ENCODE assay signal across 15 mouse cellular contexts in the genomic region with DNA sequence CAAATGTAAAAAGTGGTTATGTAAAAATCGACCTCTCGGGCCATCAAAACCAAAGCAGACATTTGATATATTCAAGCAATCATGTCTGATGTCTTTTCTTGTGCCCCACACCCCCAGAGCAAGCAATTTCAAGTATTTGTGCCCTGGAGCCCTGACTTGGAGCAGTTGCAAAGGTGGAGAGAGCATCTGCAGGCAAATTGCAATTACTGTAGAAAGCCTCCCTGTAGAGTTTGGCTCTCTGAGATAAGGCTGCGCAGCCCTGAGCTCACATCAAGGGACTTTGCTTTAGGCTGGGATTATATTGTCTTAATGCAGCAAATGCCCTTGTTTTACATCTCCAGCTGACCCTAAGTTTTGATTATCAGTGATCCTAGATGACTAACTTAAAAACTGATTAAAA.
A peak's percentile ranks its signal among the peaks of the same experiment; 100 is the strongest.
DNase-seq lines count a peak whose midpoint lies in the region; ATAC-seq and TF ChIP-seq lines count a peak whose summit lies in the region.
"Had no signal": no experiment of that assay in that cellular context is flagged by ENCODE, and none has a peak within 500 bp of the region (broad histone marks: within the 10 kb centered on the region; RNA-seq: fewer than 3 reads in every experiment).

No protein-coding gene starts in this region.

- no peak for ATAC-seq in forebrain, embryonic 12.5 days (ENCODE audit: low FRiP score)
- no peak for ATAC-seq in intestine, embryonic 14.5 days (replicated peaks; ENCODE audit: low FRiP score, low TSS enrichment, low read depth)
- ATAC-seq in intestine, embryonic 16.5 days, result no peak
- ATAC-seq in midbrain, embryonic 14.5 days (ENCODE audit: low FRiP score, low TSS enrichment), result no peak
- ATAC-seq in midbrain, embryonic 11.5 days (ENCODE audit: low FRiP score), result no peak
- 0 out of 2 replicates have a peak, but pooled peaks have one; percentile 18 for ATAC-seq in forebrain, postnatal 0 days
- no peak for ATAC-seq in hindbrain, embryonic 16.5 days
- ATAC-seq: Patski had no signal

- no peak overlapping the region for H3K4me2 ChIP-seq in forebrain, embryonic 12.5 days
- H3K4me2 ChIP-seq in intestine, embryonic 14.5 days (ENCODE audit: low read length), result no peak overlapping the region
- H3K4me2 ChIP-seq in intestine, embryonic 16.5 days (ENCODE audit: low read depth, low read length), result no peak overlapping the region
- H3K4me2 ChIP-seq in midbrain, embryonic 14.5 days (ENCODE audit: low read length), result no peak overlapping the region
- no peak overlapping the region for H3K4me2 ChIP-seq in midbrain, embryonic 11.5 days
- H3K4me2 ChIP-seq in forebrain, postnatal 0 days (ENCODE audit: low read depth), result no peak overlapping the region
- H3K4me2 ChIP-seq in hindbrain, embryonic 16.5 days (ENCODE audit: low read length), result no peak overlapping the region

- no peaks in the 10 kb centered on the region for H3K27me3 ChIP-seq in forebrain, embryonic 10.5 days (ENCODE audit: poor library complexity, severe bottlenecking)
- no peaks in the 10 kb centered on the region for H3K27me3 ChIP-seq in forebrain, embryonic 12.5 days
- no peaks in the 10 kb centered on the region for H3K27me3 ChIP-seq in intestine, embryonic 14.5 days (replicated peaks; ENCODE audit: control insufficient read depth, insufficient read depth, low read length)
- H3K27me3 ChIP-seq in intestine, embryonic 16.5 days (replicated peaks; ENCODE audit: control insufficient read depth, insufficient read depth, low read length), result no peaks in the 10 kb centered on the region
- H3K27me3 ChIP-seq in midbrain, embryonic 14.5 days (ENCODE audit: control insufficient read depth, insufficient read depth, low read length), result 0 out of 2 replicates have a peak, but pooled peaks cover 3% of the 10 kb centered on the region
- no peaks in the 10 kb centered on the region for H3K27me3 ChIP-seq in midbrain, embryonic 11.5 days (ENCODE audit: control insufficient read depth, insufficient read depth, low read length)
- no peaks in the 10 kb centered on the region for H3K27me3 ChIP-seq in forebrain, postnatal 0 days (ENCODE audit: insufficient read depth, low read length)
- no peaks in the 10 kb centered on the region for H3K27me3 ChIP-seq in hindbrain, embryonic 16.5 days (replicated peaks; ENCODE audit: control insufficient read depth, insufficient read depth, low read length)
- H3K27me3 ChIP-seq: Patski had no signal

- H3K4me1 ChIP-seq in forebrain, embryonic 10.5 days, result peaks cover 30% of the 10 kb centered on the region
- peaks cover 24% of the 10 kb centered on the region for H3K4me1 ChIP-seq in forebrain, embryonic 12.5 days
- H3K4me1 ChIP-seq in intestine, embryonic 14.5 days (replicated peaks; ENCODE audit: control insufficient read depth, insufficient read depth, low read length), result peaks cover 6% of the 10 kb centered on the region
- H3K4me1 ChIP-seq in intestine, embryonic 16.5 days (ENCODE audit: control insufficient read depth, insufficient read depth, low read length), result 0 out of 2 replicates have a peak, but pooled peaks cover 4% of the 10 kb centered on the region
- peaks cover 20% of the 10 kb centered on the region for H3K4me1 ChIP-seq in midbrain, embryonic 14.5 days (ENCODE audit: control insufficient read depth, insufficient read depth, low read length)
- H3K4me1 ChIP-seq in midbrain, embryonic 11.5 days (ENCODE audit: control insufficient read depth, insufficient read depth, low read length), result no peaks in the 10 kb centered on the region
- peaks cover 10% of the 10 kb centered on the region; the same call in 1 of the 2 replicates for H3K4me1 ChIP-seq in forebrain, postnatal 0 days (ENCODE audit: insufficient read depth)
- H3K4me1 ChIP-seq in hindbrain, embryonic 16.5 days (ENCODE audit: control insufficient read depth, insufficient read depth, low read depth, low read length), result no peaks in the 10 kb centered on the region; the same call in 1 of the 2 replicates
- H3K4me1 ChIP-seq: megakaryocyte, embryonic 14.5 days had no signal

- DNase-seq in forebrain, embryonic 10.5 days (ENCODE audit: extremely low spot score, low spot score), result no peak
- DNase-seq in intestine, embryonic 14.5 days (ENCODE audit: low spot score), result no peak
- peak; percentile 66 for DNase-seq in midbrain, embryonic 14.5 days
- DNase-seq in midbrain, embryonic 11.5 days (ENCODE audit: low spot score, missing footprints), result no peak
- no peak for DNase-seq in forebrain, postnatal 0 days
- DNase-seq: cerebellum, adult 2 months; lung, adult 2 months; lung, postnatal 14 days had no signal

- H3K9me3 ChIP-seq in forebrain, embryonic 10.5 days, result no peaks in the 10 kb centered on the region
- H3K9me3 ChIP-seq in forebrain, embryonic 12.5 days, result no peaks in the 10 kb centered on the region
- no peaks in the 10 kb centered on the region for H3K9me3 ChIP-seq in intestine, embryonic 14.5 days (ENCODE audit: control insufficient read depth, low read length)
- no peaks in the 10 kb centered on the region for H3K9me3 ChIP-seq in intestine, embryonic 16.5 days (ENCODE audit: control insufficient read depth, low read length)
- H3K9me3 ChIP-seq in midbrain, embryonic 14.5 days (ENCODE audit: control insufficient read depth, low read length), result no peaks in the 10 kb centered on the region
- H3K9me3 ChIP-seq in midbrain, embryonic 11.5 days (ENCODE audit: control insufficient read depth, low read length), result no peaks in the 10 kb centered on the region
- H3K9me3 ChIP-seq in forebrain, postnatal 0 days (ENCODE audit: low read length), result no peaks in the 10 kb centered on the region
- no peaks in the 10 kb centered on the region for H3K9me3 ChIP-seq in hindbrain, embryonic 16.5 days (ENCODE audit: control insufficient read depth, low read length)
- H3K9me3 ChIP-seq: megakaryocyte, embryonic 14.5 days had no signal

- no peak overlapping the region for H3K4me3 ChIP-seq in forebrain, embryonic 10.5 days
- H3K4me3 ChIP-seq in forebrain, embryonic 12.5 days (replicated peaks), result no peak overlapping the region
- H3K4me3 ChIP-seq in intestine, embryonic 14.5 days (ENCODE audit: low read depth, low read length), result no peak overlapping the region
- no peak overlapping the region for H3K4me3 ChIP-seq in intestine, embryonic 16.5 days (ENCODE audit: low read length)
- H3K4me3 ChIP-seq in midbrain, embryonic 14.5 days (replicated peaks; ENCODE audit: low read depth, low read length), result no peak overlapping the region
- no peak overlapping the region for H3K4me3 ChIP-seq in midbrain, embryonic 11.5 days (ENCODE audit: low read depth, low read length)
- H3K4me3 ChIP-seq in forebrain, postnatal 0 days (ENCODE audit: low read depth, low read length), result no peak overlapping the region
- H3K4me3 ChIP-seq in hindbrain, embryonic 16.5 days (ENCODE audit: low read length), result no peak overlapping the region
- H3K4me3 ChIP-seq: left cerebral cortex, adult 2 months; megakaryocyte, embryonic 14.5 days had no signal

- H3K9ac ChIP-seq in forebrain, embryonic 12.5 days, result no peak overlapping the region
- no peak overlapping the region for H3K9ac ChIP-seq in intestine, embryonic 14.5 days (ENCODE audit: low read length)
- no peak overlapping the region for H3K9ac ChIP-seq in intestine, embryonic 16.5 days (ENCODE audit: low read depth, low read length)
- no peak overlapping the region for H3K9ac ChIP-seq in midbrain, embryonic 14.5 days (replicated peaks; ENCODE audit: low read length)
- no peak overlapping the region for H3K9ac ChIP-seq in midbrain, embryonic 11.5 days (ENCODE audit: low read length)
- no peak overlapping the region for H3K9ac ChIP-seq in forebrain, postnatal 0 days
- H3K9ac ChIP-seq in hindbrain, embryonic 16.5 days (ENCODE audit: low read depth, low read length), result no peak overlapping the region

- WGBS in forebrain, embryonic 10.5 days, result 60% methylated on average over 3 of the region's 3 CpGs
- WGBS in forebrain, embryonic 12.5 days, result 51% methylated on average over 3 of the region's 3 CpGs
- WGBS in intestine, embryonic 14.5 days, result 79% methylated on average over 3 of the region's 3 CpGs
- 68% methylated on average over 3 of the region's 3 CpGs for WGBS in intestine, embryonic 16.5 days
- 47% methylated on average over 3 of the region's 3 CpGs for WGBS in midbrain, embryonic 14.5 days
- 54% methylated on average over 3 of the region's 3 CpGs for WGBS in midbrain, embryonic 11.5 days
- 41% methylated on average over 3 of the region's 3 CpGs for WGBS in forebrain, postnatal 0 days
- 60% methylated on average over 3 of the region's 3 CpGs for whole genome bisulfite sequencing in hindbrain, embryonic 16.5 days

- TF ChIP-seq CTCF in forebrain, postnatal 0 days (IDR thresholded peaks at IDR 0.05; ENCODE audit: low read depth), result no peak

- no peaks in the 10 kb centered on the region for H3K36me3 ChIP-seq in forebrain, embryonic 10.5 days (replicated peaks)
- no peaks in the 10 kb centered on the region for H3K36me3 ChIP-seq in forebrain, embryonic 12.5 days (replicated peaks)
- H3K36me3 ChIP-seq in intestine, embryonic 14.5 days (ENCODE audit: control insufficient read depth, insufficient read depth, low read length), result no peaks in the 10 kb centered on the region
- H3K36me3 ChIP-seq in intestine, embryonic 16.5 days (ENCODE audit: control insufficient read depth, insufficient read depth, low read length), result no peaks in the 10 kb centered on the region
- no peaks in the 10 kb centered on the region for H3K36me3 ChIP-seq in midbrain, embryonic 14.5 days (ENCODE audit: control insufficient read depth, insufficient read depth, low read length)
- H3K36me3 ChIP-seq in midbrain, embryonic 11.5 days (ENCODE audit: control insufficient read depth, insufficient read depth, low read length), result no peaks in the 10 kb centered on the region
- H3K36me3 ChIP-seq in forebrain, postnatal 0 days (ENCODE audit: insufficient read depth), result no peaks in the 10 kb centered on the region
- no peaks in the 10 kb centered on the region for H3K36me3 ChIP-seq in hindbrain, embryonic 16.5 days (ENCODE audit: control insufficient read depth, insufficient read depth, low read length)

- peak overlapping the region; percentile 64; the same call in 1 of the 2 replicates for H3K27ac ChIP-seq in forebrain, embryonic 10.5 days
- no peak overlapping the region for H3K27ac ChIP-seq in forebrain, embryonic 12.5 days
- 0 out of 2 replicates have a peak overlapping the region, but pooled peaks have one; percentile 11 for H3K27ac ChIP-seq in intestine, embryonic 14.5 days (ENCODE audit: low read depth)
- no peak overlapping the region for H3K27ac ChIP-seq in intestine, embryonic 16.5 days (ENCODE audit: low read length)
- no peak overlapping the region for H3K27ac ChIP-seq in midbrain, embryonic 14.5 days (replicated peaks; ENCODE audit: low read depth, low read length)
- no peak overlapping the region for H3K27ac ChIP-seq in midbrain, embryonic 11.5 days (ENCODE audit: low read depth, low read length)
- 0 out of 2 replicates have a peak overlapping the region, but pooled peaks have one; percentile 9 for H3K27ac ChIP-seq in forebrain, postnatal 0 days (ENCODE audit: low read depth, low read length)
- no peak overlapping the region for H3K27ac ChIP-seq in hindbrain, embryonic 16.5 days (ENCODE audit: low read depth, low read length)
- H3K27ac ChIP-seq: kidney, postnatal 0 days; left cerebral cortex, adult 2 months had no signal

Comparison
In these comparisons a context has a peak if more than half of its experiments do, and no peak if none do; other contexts are left out.
1. H3K27ac ChIP-seq: peak in forebrain, embryonic 10.5 days (single experiment), intestine, embryonic 14.5 days (single experiment) and forebrain, postnatal 0 days (single experiment); none in forebrain, embryonic 12.5 days (single experiment), intestine, embryonic 16.5 days (single experiment), midbrain, embryonic 14.5 days (single experiment), midbrain, embryonic 11.5 days (single experiment) and hindbrain, embryonic 16.5 days (single experiment).